Mouse (Mus musculus) lung, postnatal 0 days (tissue): ENCODE data around the gene Hif1an.

ENCODE experiments used
- CTCF ChIP-seq: IDR thresholded peaks from 2 replicates; pipeline ENCODE4 v1.5.1; 2016; ENCODE audit warnings: antibody characterized with exemption, mild to moderate bottlenecking
- EP300 ChIP-seq: IDR thresholded peaks from 2 replicates; pipeline ENCODE4 v1.6.1; 2016; ENCODE audit warnings: antibody characterized with exemption, mild to moderate bottlenecking, control low read depth

GRCm38 (mm10) chr19:44545321-44546041 is 17.2 kb upstream of the Hif1an start, which contains the start of gene Sec31b:
- no peak for TF ChIP-seq CTCF
- TF ChIP-seq EP300, result no peak
